Mouse (Mus musculus) adrenal gland, adult 8-10 months (tissue): Measurements from ENCODE around the gene Abce1. TPM values are rescaled to one million over a fixed set of nuclear protein-coding genes. Genes with fewer than 3 reads are reported as not detected.

Source experiments
- DNase-seq: peaks from one replicate; pipeline ENCODE4 v3.0.0; 2022
- total RNA-seq, 4 experiments: library from RNA; stranded (reverse); gene quantifications; 2 replicates each; pipeline ENCODE4 v1.2.4; 2022

Gene Abce1
- total RNA-seq, 4 experiments from 2014 or later, result 68.5 to 79.7 (median 73.3) TPM

DNA sequence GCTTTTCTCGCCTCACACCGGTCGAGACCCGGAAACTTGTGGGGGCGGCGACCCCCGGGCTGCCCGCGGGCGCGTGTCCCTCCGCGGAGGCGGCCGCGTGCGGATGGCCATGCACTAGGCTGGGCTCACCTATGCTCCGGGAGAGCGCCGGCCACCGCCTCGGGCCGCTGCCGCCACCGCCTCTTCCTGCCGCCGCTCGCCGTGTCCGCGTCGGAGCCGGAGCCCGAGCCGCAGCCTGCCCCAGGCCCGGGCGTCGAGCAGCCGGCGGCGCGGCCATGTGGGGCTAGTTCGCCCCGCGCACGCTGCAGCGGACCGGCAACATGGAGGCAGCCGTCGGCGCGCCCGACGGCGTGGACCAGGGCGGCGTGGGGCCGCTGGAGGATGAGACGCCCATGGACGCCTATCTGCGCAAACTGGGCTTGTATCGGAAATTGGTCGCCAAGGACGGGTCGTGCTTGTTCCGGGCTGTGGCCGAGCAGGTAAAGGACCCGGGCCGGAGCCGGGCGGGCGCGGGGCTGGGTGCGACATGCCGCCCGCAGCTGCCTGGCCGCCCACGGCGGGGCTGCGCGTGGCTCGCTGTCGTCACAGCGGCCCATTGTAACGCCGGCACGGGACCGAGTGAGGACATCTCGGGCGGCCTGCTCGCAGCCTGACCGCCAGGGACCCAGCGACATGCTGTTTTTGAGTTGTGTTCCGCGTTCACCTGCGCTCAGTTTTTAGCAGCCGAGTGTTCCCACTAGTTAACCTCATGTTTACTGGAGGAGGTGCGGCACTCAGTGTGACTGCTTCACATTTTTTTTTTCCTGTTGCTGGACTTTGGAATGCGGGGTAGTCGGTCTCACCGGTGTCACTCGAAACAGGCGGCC lies 71.7 kb downstream of the Abce1 start, which contains the start of gene Otud4:
Gene Otud4, plus strand, starts transcription at position 33 of the 866 bp plus-strand sequence.
- peak; percentile 46 for DNase-seq

DNA sequence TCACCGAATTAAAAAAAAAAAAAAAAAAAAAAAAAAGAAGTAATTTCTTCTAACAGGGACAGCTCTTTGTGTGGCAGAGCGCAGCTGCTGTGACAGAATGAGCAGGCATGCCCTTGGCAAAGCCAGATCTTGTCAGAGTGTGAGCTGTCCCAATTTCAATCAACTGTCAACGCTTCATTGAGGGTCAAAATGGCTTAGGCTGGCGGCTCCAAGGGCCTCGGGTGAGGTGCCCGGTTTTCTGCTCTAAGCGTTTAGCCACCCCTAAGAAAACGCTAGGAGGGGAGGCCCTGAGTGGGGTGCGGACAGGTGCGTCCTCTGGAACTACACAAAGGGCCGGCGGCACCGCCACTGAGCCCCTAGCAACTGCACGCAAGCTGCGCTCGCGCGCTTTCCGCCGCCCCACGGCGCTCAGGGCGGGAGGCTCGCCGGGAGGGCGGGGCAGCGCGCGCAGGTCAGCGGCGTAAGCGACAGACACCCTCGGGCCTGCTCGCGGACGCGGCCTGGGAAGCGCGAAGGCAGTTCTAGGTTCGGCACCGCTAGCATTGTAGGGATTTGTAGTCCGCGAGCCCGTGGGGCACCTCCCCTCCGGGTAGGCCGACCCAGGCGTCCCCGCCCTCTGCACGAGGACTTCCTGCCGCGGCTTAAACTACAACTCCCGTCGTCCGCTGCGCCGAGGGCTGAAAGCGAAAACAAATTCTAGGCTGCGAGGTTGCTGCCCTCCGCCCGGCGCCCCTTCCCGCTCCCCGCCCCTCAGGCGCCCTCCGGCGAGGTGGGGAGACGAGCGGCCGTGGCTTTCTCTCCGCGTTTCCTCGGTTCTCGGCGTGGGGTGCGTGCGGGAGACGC lies 72.6 kb downstream of the Abce1 start:
- DNase-seq, result peak; percentile 99

DNA sequence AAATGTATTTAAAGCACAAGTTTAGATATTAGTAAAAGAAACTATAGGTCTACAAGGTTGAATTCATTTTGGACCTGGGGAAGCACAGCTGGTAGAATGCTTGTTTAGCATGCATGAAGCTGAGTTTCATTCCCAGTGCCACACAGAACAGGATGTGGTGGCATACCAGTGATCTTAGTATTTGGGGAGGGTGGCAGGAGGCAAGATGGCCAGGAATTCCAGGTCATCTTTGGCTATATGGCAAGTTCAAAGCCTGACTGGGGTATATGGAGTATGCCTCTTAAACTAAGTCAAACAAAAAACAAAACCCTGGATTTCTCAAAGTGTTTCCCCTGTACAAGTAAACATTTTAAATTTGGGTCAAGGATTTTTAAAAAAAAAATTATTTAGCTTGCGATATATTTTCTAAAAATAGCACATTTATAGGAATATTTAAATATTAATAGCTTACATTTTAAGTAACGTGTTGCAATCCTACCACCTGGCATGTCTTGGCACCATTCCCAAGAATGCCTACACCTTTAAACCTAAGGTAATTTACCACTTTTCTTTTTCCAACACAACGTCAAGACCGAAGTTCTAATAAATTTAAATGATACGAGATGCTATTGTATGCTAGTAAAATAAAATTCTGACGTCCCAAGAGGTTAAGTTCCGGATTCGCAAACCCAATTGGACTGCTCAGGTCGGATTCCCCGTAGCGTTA lies 73.4 kb downstream of the Abce1 start:
- DNase-seq, result no peak

DNA sequence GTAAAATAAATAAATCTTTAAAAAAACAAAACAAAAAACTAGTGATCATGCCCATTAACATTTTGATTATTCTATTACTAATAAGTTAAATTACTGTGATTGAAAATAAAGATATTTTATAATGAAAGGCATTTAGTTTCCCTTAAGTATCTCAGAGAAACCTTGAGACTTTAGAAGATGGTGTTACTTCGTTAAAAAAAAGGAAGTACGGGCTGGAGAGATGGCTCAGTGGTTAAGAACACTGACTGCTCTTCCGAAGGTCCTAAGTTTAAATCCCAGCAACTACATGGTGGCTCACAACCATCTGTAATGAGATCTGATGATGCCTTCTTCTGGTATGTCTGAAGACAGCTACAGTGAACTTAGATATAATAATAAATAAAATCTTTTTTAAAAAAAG lies 74.3 kb downstream of the Abce1 start:
- DNase-seq, result no peak

DNA sequence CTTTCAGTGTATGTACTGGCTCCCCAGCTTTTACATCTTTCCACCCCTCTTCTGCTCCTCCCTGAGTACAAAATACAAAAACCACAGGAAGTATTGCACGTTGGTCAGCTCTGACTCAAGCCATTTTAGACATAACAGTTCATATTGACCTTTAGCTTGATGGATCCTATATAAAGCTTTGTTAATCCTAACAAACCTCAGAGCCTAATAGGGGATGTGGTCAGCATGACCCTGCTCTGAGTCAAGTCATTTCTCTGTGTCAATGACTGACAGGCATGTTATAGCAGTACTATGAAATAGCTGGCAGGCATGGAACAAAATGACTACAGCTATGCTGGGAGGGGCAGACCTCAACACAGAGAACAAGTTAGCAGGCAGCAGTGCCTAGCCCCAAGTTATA lies 75.4 kb downstream of the Abce1 start:
- DNase-seq, result no peak

DNA sequence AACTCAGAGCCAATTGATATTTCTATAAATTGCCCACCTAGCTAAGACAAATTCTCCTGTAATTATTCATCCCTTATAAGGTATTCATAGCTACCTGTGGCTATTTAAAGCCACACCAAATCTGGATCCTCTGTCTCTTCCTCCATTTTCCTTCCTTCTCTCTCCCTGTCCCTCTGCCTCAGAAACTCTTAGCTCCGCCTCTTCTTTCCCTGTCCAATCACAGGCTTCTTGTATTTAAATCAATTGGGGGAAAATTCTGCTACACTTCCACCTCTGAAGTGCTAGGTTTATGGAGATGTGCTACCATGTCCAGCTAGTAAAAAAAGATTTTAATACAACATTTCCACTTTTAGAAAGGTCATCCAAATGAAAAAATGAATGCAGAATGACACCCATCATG lies 76.0 kb downstream of the Abce1 start:
- DNase-seq, result no peak

Other genes with a start within 250 kb of the Abce1 start
- 10 to 100 TPM; 41.6 to 58.1 (median 48.9) TPM for gene Otud4, start 72.1 kb downstream of the Abce1 start, total RNA-seq
- 1 to 10 TPM; 7.3 to 9.6 (median 7.9) TPM for gene Anapc10, start 80 bp upstream of the Abce1 start, total RNA-seq